Mouse (Mus musculus): ENCODE data around the gene Gm21885.

GRCm38 (mm10) chr11:94233405-94233804, 48.3 kb upstream of the Gm21885 start:
- no peak for TF ChIP-seq CTCF (IDR thresholded peaks at IDR 0.05)
- TF ChIP-seq EP300 (IDR thresholded peaks at IDR 0.05) = 0 out of 2 replicates have a peak, but pooled peaks have one; percentile 32
